Mouse (Mus musculus) left cerebral cortex, adult 2 months (tissue): Measurements from ENCODE around the gene Acbd7. TPM values are rescaled to one million over a fixed set of nuclear protein-coding genes. Genes with fewer than 3 reads are reported as not detected.
A peak's percentile ranks its signal among the peaks of the same experiment; 100 is the strongest.

ENCODE experiments used
- DNase-seq, 2 experiments: peaks; one replicate each; pipeline ENCODE4 v3.0.0; 2021 to 2022; ENCODE audit warnings: low spot score in 2 of 2, mixed read lengths in 1 of 2; ENCODE audit errors: extremely low spot score in 1 of 2
- H3K27ac ChIP-seq: fragments of 200-600 bp; 2 replicates; pipeline ENCODE4 v1.8.1; 2022
- H3K4me3 ChIP-seq: fragments of 200-600 bp; 2 replicates; pipeline ENCODE4 v1.8.1; 2022
- CTCF ChIP-seq: fragments of 200-600 bp; IDR thresholded peaks from 2 replicates; pipeline ENCODE4 v1.8.1; 2022; ENCODE audit warnings: antibody characterized with exemption, mild to moderate bottlenecking, moderate library complexity
- intact Hi-C: fragments of 180-260 bp; cut with DNase I; formaldehyde crosslinking; loops from one replicate; pipeline ENCODE4 v1.15.1; 2025
- total RNA-seq, 2 experiments: library from RNA; stranded (reverse); gene quantifications; 2 replicates each; pipeline ENCODE4 v1.2.3; 2021

Acbd7 gene
- total RNA-seq, 2 experiments from 2014 or later: 1.2 TPM; not detected in 1

DNA sequence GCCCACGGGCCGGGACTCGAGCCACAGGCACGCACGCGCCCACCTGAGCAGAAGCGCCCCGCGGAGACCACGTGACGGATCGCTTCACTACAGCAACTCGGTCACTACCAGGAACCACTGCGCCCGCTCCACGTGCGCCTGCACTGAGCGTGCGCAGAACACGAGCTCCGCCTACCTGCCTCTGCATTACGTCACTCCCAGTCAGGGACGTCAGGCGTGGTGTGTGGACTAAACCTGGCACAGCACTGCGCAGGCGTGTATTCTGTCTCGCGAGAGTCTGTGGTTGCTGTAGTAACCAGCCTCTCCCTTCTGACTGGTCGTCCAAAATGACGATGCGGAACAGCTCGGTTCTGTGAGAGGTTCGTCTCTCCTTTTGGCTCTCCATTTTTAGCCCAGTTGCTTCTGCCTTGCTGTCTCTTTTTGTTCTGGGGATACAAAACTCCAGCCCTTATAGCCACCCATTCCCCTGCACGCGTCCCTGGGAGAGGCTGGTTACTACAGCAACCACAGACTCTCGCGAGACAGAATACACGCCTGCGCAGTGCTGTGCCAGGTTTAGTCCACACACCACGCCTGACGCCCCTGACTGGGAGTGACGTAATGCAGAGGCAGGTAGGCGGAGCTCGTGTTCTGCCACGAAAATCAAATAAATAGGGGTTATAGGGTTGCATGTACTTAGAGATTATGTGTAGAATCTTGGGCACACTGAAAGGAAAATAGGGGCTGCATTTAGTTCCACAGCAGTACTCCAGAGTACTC lies 3.3 kb upstream of the Acbd7 start, which contains the start of gene Rpp38:
TSS of gene Rpp38 (minus strand) at position 160 of the 759 bp plus-strand sequence.
- Histone ChIP-seq H3K4me3 (peak within 1 kb of the TSS; percentile 94), H3K27ac (peak within 1 kb of the TSS; percentile 94)
- DNase-seq: peak; percentile 98 to 99
- TF ChIP-seq CTCF: no peak
- intact Hi-C loops: loop anchor here (1.0 kb wide), 1 partner anchor 48 kb away; the partner anchor contains the start of gene Nmt2

GRCm38 (mm10) chr2:3333761-3334160 lies 2.2 kb upstream of the Acbd7 start:
- Histone ChIP-seq H3K27ac (no peak overlapping the region), H3K4me3 (no peak overlapping the region)
- intact Hi-C loops: no loop called here
- TF ChIP-seq CTCF: no peak
- no peak for DNase-seq

DNA sequence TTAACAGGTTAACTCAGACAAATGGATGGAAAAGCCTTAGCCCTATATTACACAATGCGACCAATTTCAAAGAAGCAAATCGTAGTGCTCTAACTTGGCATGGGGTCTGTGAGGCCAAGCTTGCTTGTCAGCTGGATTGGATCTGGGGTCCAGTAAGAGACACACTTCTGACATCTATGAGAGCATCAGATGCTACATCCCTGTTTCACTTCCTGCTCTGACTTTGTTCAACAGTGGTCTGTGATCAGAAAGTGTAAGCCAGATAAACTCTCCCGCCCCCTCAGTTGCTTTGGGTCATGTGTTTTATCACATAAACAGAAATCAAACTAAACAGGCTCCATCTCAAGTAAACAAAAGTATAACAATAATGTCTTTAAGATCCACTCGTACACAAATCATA lies 12.5 kb downstream of the Acbd7 start:
- intact Hi-C loops: loop anchor here (2.0 to 10.0 kb wide), 4 partner anchors 66 to 1516 kb away; no protein-coding TSS in a partner anchor
- no peak overlapping the region for H3K27ac ChIP-seq
- no peak for DNase-seq
- H3K4me3 ChIP-seq: no peak overlapping the region
- no peak for TF ChIP-seq CTCF

GRCm38 (mm10) chr2:3348919-3349318 lies 13.0 kb downstream of the Acbd7 start:
- H3K4me3 ChIP-seq: no peak overlapping the region
- intact Hi-C loops: loop anchor here (2.0 to 10.0 kb wide), 4 partner anchors 66 to 1516 kb away; no protein-coding TSS in a partner anchor
- peak; percentile 92 for TF ChIP-seq CTCF
- DNase-seq: no peak
- no peak overlapping the region for H3K27ac ChIP-seq

DNA sequence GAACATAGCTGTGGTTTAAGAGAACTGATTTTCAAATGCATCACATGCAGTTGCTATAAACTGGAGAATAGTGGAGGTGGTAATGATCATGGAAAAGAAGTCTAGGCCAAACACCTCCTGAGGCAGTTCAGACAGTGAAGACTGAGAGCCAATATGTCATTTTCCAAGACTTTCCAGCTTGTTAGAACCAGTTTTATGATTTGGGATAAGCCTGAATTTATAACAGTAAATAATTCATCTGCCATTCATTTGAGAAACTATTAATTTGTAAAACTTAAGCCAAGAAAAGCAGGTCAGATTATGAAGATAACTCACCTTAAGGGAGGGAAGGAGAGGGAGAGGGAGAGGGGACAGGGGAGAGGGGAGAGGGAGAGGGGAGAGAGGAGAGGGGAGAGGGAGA lies 17.2 kb downstream of the Acbd7 start:
- intact Hi-C loops: loop anchor here (2.0 kb wide), 1 partner anchor 54 kb away; no protein-coding TSS in a partner anchor
- DNase-seq: no peak
- Histone ChIP-seq H3K27ac (no peak overlapping the region), H3K4me3 (no peak overlapping the region)
- TF ChIP-seq CTCF: no peak

GRCm38 (mm10) chr2:3355793-3356192 lies 19.8 kb downstream of the Acbd7 start:
- intact Hi-C loops: no loop called here
- no peak for TF ChIP-seq CTCF
- no peak for DNase-seq
- no peak overlapping the region for H3K27ac ChIP-seq
- no peak overlapping the region for H3K4me3 ChIP-seq

GRCm38 (mm10) chr2:3356311-3356710 lies 20.3 kb downstream of the Acbd7 start:
- TF ChIP-seq CTCF: no peak
- no peak overlapping the region for H3K27ac ChIP-seq
- intact Hi-C loops: no loop called here
- DNase-seq: no peak
- H3K4me3 ChIP-seq: no peak overlapping the region

DNA sequence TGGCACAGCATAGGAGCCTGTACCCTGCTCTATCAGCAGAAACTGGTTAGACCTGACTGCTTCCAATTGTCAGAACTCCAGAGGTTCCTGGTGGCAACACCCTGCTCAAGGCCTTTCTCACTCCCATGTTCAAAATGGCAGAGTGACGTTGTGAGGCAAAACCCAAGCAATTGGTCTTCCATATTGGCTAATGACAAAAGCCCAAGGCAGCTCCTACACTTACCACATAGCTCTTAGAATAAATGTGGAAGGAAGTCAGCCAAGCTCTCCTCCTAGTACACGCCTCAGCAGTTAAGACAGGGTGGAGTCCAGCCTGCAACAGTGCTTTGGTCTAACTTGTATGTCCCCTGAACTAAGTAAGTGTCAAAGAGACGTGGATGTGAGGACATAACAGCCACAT lies 21.9 kb downstream of the Acbd7 start:
- no peak for TF ChIP-seq CTCF
- intact Hi-C loops: no loop called here
- no peak overlapping the region for H3K27ac ChIP-seq
- H3K4me3 ChIP-seq: no peak overlapping the region
- no peak for DNase-seq

- DNase-seq: no peak
- TF ChIP-seq CTCF: no peak
- Histone ChIP-seq H3K4me3 (no peak overlapping the region), H3K27ac (no peak overlapping the region)
- intact Hi-C loops: no loop called here
These were observed 25.1 kb downstream of the Acbd7 start for GRCm38 (mm10) chr2:3361067-3361466.

GRCm38 (mm10) chr2:3365127-3365526 lies 29.2 kb downstream of the Acbd7 start:
- TF ChIP-seq CTCF: no peak; the same call in 1 of the 2 replicates
- Histone ChIP-seq H3K4me3 (no peak overlapping the region), H3K27ac (no peak overlapping the region)
- no peak for DNase-seq
- intact Hi-C loops: no loop called here

GRCm38 (mm10) chr2:3387105-3387860 lies 51.3 kb downstream of the Acbd7 start:
- intact Hi-C loops: no loop called here
- Histone ChIP-seq H3K4me3 (no peak overlapping the region), H3K27ac (no peak overlapping the region)
- TF ChIP-seq CTCF: no peak
- DNase-seq: no peak

Other genes starting within 250 kb of the Acbd7 start
- gene Fam171a1, start 221.9 kb upstream of the Acbd7 start, total RNA-seq: 10 to 100 TPM; 71.5 to 72.8 TPM
- 10 to 100 TPM; 94.3 to 99.9 TPM for gene Nmt2, start 52.0 kb upstream of the Acbd7 start, total RNA-seq
- gene Rpp38, start 3.5 kb upstream of the Acbd7 start, total RNA-seq: 1 to 10 TPM; 8.3 to 9.0 TPM
- not detected for gene Olah, start 61.0 kb downstream of the Acbd7 start, total RNA-seq
- 1 to 10 TPM; 1.8 to 2.3 TPM for gene Meig1, start 86.5 kb downstream of the Acbd7 start, total RNA-seq
- 10 to 100 TPM; 11.3 to 12.5 TPM for gene Dclre1c, start 88.0 kb downstream of the Acbd7 start, total RNA-seq
- 1 to 10 TPM; 3.4 to 3.5 TPM for gene Suv39h2, start 138.9 kb downstream of the Acbd7 start, total RNA-seq
- gene Gm45902, start 176.6 kb downstream of the Acbd7 start, total RNA-seq: 1 to 10 TPM; 5.2 to 5.8 TPM
- 10 to 100 TPM; 47.3 to 52.7 TPM for gene Hspa14, start 176.6 kb downstream of the Acbd7 start, total RNA-seq
- gene Cdnf, start 176.9 kb downstream of the Acbd7 start, total RNA-seq: under 1 TPM; 0.54 to 0.77 TPM
- 1 to 10 TPM; 7.9 to 10.0 TPM for gene Fam107b, start 234.3 kb downstream of the Acbd7 start, total RNA-seq